Mouse (Mus musculus): ENCODE measurements at regions not wholly inside any gene's neighbourhood (a gene's known extent, or its start where the extent isn't known, plus 50 kb on each side); places are given as distances from the start of the nearest gene placed in this dataset.

DNA sequence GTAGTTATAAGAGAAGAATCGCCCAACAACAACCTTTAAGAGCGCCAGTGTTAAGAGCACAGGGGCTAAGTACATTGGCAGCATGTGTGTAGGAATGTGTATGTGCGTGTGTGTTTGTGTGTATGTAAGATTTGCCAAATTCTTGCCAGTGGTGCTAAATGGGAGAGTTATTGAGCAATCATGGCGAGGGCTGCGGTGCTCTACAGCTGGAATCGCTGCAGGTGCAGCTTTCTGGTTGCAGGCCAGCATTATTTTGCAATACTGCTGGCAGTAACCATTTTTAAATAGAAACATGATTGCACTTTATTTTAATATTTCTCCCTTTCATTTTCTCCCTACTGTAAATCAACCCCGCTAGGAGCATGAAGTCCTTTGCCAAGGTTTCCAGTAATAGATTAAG lies 313.2 kb downstream of the Rnf144b start:
- TF ChIP-seq CTCF (IDR thresholded peaks at IDR 0.05; ENCODE audit: low read depth) (no peak), EP300 (optimal IDR thresholded peaks at IDR 0.05) (no peak)
